Mouse (Mus musculus): ENCODE measurements around the gene Sytl3.
"Not testable (repeated sequence)": the region's sequence is repeated elsewhere in the genome, so short reads cannot be mapped to it uniquely, and the experiment has no call there.

GRCm38 (mm10) chr17:6617689-6618400 is 41.0 kb upstream of the Sytl3 start:
- TF ChIP-seq CTCF (IDR thresholded peaks at IDR 0.05; ENCODE audit: control insufficient read depth, insufficient read depth, insufficient replicate concordance, low read depth, low read length); POLR2A (IDR thresholded peaks at IDR 0.05; ENCODE audit: control insufficient read depth, low read depth, low read length): not testable (repeated sequence)
